9 mouse cellular contexts compared by ENCODE assay signal in genomic region chr10:78372681-78373668, GRCm38 (mm10). TPM values are rescaled to one million over a fixed set of nuclear protein-coding genes. Genes with fewer than 3 reads are reported as not detected.
DNase-seq lines count a peak whose midpoint lies in the region; ATAC-seq and TF ChIP-seq lines count a peak whose summit lies in the region.
"Had no signal": no experiment of that assay in that cellular context is flagged by ENCODE, and none has a peak within 500 bp of the region (broad histone marks: within the 10 kb centered on the region; RNA-seq: fewer than 3 reads in every experiment).

No protein-coding gene starts in this region.

- H3K27me3 ChIP-seq in lung, postnatal 0 days (replicated peaks; ENCODE audit: insufficient read depth, low read length): no peaks in the 10 kb centered on the region
- no peaks in the 10 kb centered on the region for H3K27me3 ChIP-seq in liver, embryonic 16.5 days (ENCODE audit: control insufficient read depth, insufficient read depth, low read depth, low read length)

- intact Hi-C loops in gastrocnemius, postnatal 36 days (cut with DNase I): no loop called here

- no peak for ATAC-seq in lung, postnatal 0 days
- ATAC-seq in liver, embryonic 16.5 days (ENCODE audit: low read depth): peak; percentile 70
- ATAC-seq: intestine, embryonic 16.5 days had no signal

- 69% methylated on average over 27 of the region's 27 CpGs for WGBS in lung, postnatal 0 days
- WGBS in bone marrow, adult 2 months: 7% methylated on average over 27 of the region's 27 CpGs
- WGBS in liver, embryonic 16.5 days (ENCODE audit: insufficient replicate concordance): 33% methylated on average over 27 of the region's 27 CpGs

- H3K9me3 ChIP-seq in lung, postnatal 0 days (ENCODE audit: low read length): no peaks in the 10 kb centered on the region
- no peaks in the 10 kb centered on the region; the same call in 1 of the 2 replicates for H3K9me3 ChIP-seq in liver, embryonic 16.5 days (replicated peaks; ENCODE audit: control insufficient read depth, low read length)

- TF ChIP-seq CTCF in lung, postnatal 0 days (IDR thresholded peaks at IDR 0.05): no peak
- TF ChIP-seq CTCF in bone marrow, adult 2 months (IDR thresholded peaks at IDR 0.05; ENCODE audit: control insufficient read depth, insufficient read depth, low read length): no peak

- TF ChIP-seq EP300 in lung, postnatal 0 days (IDR thresholded peaks at IDR 0.05): no peak

- H3K4me3 ChIP-seq in lung, postnatal 0 days (ENCODE audit: low read depth, low read length): no peak overlapping the region
- peak overlapping the region; percentile 23 for H3K4me3 ChIP-seq in bone marrow, adult 2 months (replicated peaks; ENCODE audit: control insufficient read depth, low read depth, low read length)
- H3K4me3 ChIP-seq in liver, embryonic 16.5 days (ENCODE audit: low read depth, low read length): peak overlapping the region; percentile 31

- H3K4me2 ChIP-seq in lung, postnatal 0 days (replicated peaks; ENCODE audit: low read depth, low read length): no peak overlapping the region
- peak overlapping the region; percentile 44 for H3K4me2 ChIP-seq in liver, embryonic 16.5 days (ENCODE audit: low read depth, low read length)

- no peak overlapping the region for H3K9ac ChIP-seq in lung, postnatal 0 days (replicated peaks; ENCODE audit: low read depth)
- H3K9ac ChIP-seq in liver, embryonic 16.5 days (ENCODE audit: low read depth, low read length): 0 out of 2 replicates have a peak overlapping the region, but pooled peaks have one; percentile 1

- DNase-seq in lung, postnatal 0 days (ENCODE audit: low spot score): peak; percentile 41
- no peak for DNase-seq in lung, postnatal 25 days (ENCODE audit: low spot score)
- DNase-seq in thymus, postnatal 0 days (ENCODE audit: low spot score): peak; percentile 77
- DNase-seq in testis, postnatal 14 days (ENCODE audit: low spot score): no peak
- DNase-seq in gastrocnemius, postnatal 4 days (ENCODE audit: low spot score in 2 of 2): no peak
- DNase-seq in gastrocnemius, postnatal 36 days: no peak

- H3K4me1 ChIP-seq in lung, postnatal 0 days (ENCODE audit: insufficient read depth, low read depth, low read length): no peaks in the 10 kb centered on the region
- peaks cover 4% of the 10 kb centered on the region for H3K4me1 ChIP-seq in bone marrow, adult 2 months (ENCODE audit: control insufficient read depth, insufficient read depth, low read length)
- peaks cover 18% of the 10 kb centered on the region for H3K4me1 ChIP-seq in liver, embryonic 16.5 days (ENCODE audit: control insufficient read depth, low read depth, low read length)

- no peaks in the 10 kb centered on the region for H3K36me3 ChIP-seq in lung, postnatal 0 days (ENCODE audit: insufficient read depth, low read length)
- no peaks in the 10 kb centered on the region for H3K36me3 ChIP-seq in liver, embryonic 16.5 days (ENCODE audit: control insufficient read depth, insufficient read depth)

- H3K27ac ChIP-seq in lung, postnatal 0 days (ENCODE audit: low read length): 0 out of 2 replicates have a peak overlapping the region, but pooled peaks have one; percentile 17
- peak overlapping the region; percentile 1; the same call in 1 of the 2 replicates for H3K27ac ChIP-seq in bone marrow, adult 2 months (ENCODE audit: control insufficient read depth, insufficient read depth, low read depth, low read length, poor library complexity)
- H3K27ac ChIP-seq in liver, embryonic 16.5 days (ENCODE audit: low read length): no peak overlapping the region

- no peak for TF ChIP-seq POLR2A in bone marrow, adult 2 months (IDR thresholded peaks at IDR 0.05; ENCODE audit: borderline replicate concordance, control insufficient read depth, low read depth, low read length)

RNA-seq across cellular contexts. Expression of gene Agpat3, which starts 20.7 kb away (rescaled TPM):
- 119 and 129 TPM in 2 replicates for polyA plus RNA-seq in lung, postnatal 0 days (2015; fragmentation: Nextera tagmentation; extraction: Ambion mirVana)
- polyA plus RNA-seq in bone marrow, adult 2 months (2011; ENCODE audit: insufficient read depth, insufficient read length, low replicate concordance, missing spikeins): 15.4 and 21.4 TPM in 2 replicates
- 20.6 and 26.8 TPM in 2 replicates for polyA plus RNA-seq in liver, embryonic 16.5 days (2015; fragmentation: Nextera tagmentation; extraction: Ambion mirVana)
- 139 and 152 TPM in 2 replicates for polyA plus RNA-seq in thymus, postnatal 0 days (2015; fragmentation: Nextera tagmentation; extraction: Ambion mirVana)
- total RNA-seq in gastrocnemius, postnatal 4 days (2021): 100 to 1,000 TPM; 231 to 259 TPM
- 100 to 1,000 TPM; 106 to 126 TPM for total RNA-seq in gastrocnemius, postnatal 36 days (2021)

RNA-seq across cellular contexts. Expression of gene Rrp1, which starts 39.9 kb away (rescaled TPM):
- polyA plus RNA-seq in lung, postnatal 0 days (2015; fragmentation: Nextera tagmentation; extraction: Ambion mirVana): 171 and 175 TPM in 2 replicates
- polyA plus RNA-seq in bone marrow, adult 2 months (2011; ENCODE audit: insufficient read depth, insufficient read length, low replicate concordance, missing spikeins): 80.6 and 132 TPM in 2 replicates
- 101 and 105 TPM in 2 replicates for polyA plus RNA-seq in liver, embryonic 16.5 days (2015; fragmentation: Nextera tagmentation; extraction: Ambion mirVana)
- polyA plus RNA-seq in thymus, postnatal 0 days (2015; fragmentation: Nextera tagmentation; extraction: Ambion mirVana): 373 and 391 TPM in 2 replicates
- 100 to 1,000 TPM; 113 to 119 TPM for total RNA-seq in gastrocnemius, postnatal 4 days (2021)
- total RNA-seq in gastrocnemius, postnatal 36 days (2021): 10 to 100 TPM; 53.3 to 63.7 TPM

RNA-seq across cellular contexts. Expression of gene Cstb, which starts 52.5 kb away (rescaled TPM):
- 440 and 490 TPM in 2 replicates for polyA plus RNA-seq in lung, postnatal 0 days (2015; fragmentation: Nextera tagmentation; extraction: Ambion mirVana)
- polyA plus RNA-seq in bone marrow, adult 2 months (2011; ENCODE audit: insufficient read depth, insufficient read length, low replicate concordance, missing spikeins): 41.1 and 77.8 TPM in 2 replicates
- polyA plus RNA-seq in liver, embryonic 16.5 days (2015; fragmentation: Nextera tagmentation; extraction: Ambion mirVana): 93.9 and 102 TPM in 2 replicates
- 1,727 and 1,921 TPM in 2 replicates for polyA plus RNA-seq in thymus, postnatal 0 days (2015; fragmentation: Nextera tagmentation; extraction: Ambion mirVana)
- 10 to 100 TPM; 46.6 to 52.1 TPM for total RNA-seq in gastrocnemius, postnatal 4 days (2021)
- total RNA-seq in gastrocnemius, postnatal 36 days (2021): 10 to 100 TPM; 13.6 to 13.8 TPM

Comparison
In these comparisons a context has a peak if more than half of its experiments do, and no peak if none do; other contexts are left out.
1. DNase-seq: peak in lung, postnatal 0 days (single experiment) and thymus, postnatal 0 days (single experiment); none in lung, postnatal 25 days (single experiment), testis, postnatal 14 days (single experiment), gastrocnemius, postnatal 4 days (0 of 2) and gastrocnemius, postnatal 36 days (0 of 2).